Mouse (Mus musculus) heart, adult 2 months (tissue): ENCODE data around the gene Kcnk4. TPM values are rescaled to one million over a fixed set of nuclear protein-coding genes. Genes with fewer than 3 reads are reported as not detected.

Source experiments
- DNase-seq, 2 experiments: peaks; one replicate each; pipeline ENCODE4 v3.0.0; 2021
- H3K27ac ChIP-seq: fragments of 200-600 bp; 2 replicates; pipeline ENCODE4 v1.8.1; 2022
- H3K27me3 ChIP-seq: fragments of 200-500 bp; 2 replicates; pipeline ENCODE4 v1.6.1; 2012; ENCODE audit warnings: mild to moderate bottlenecking, low read length, inconsistent platforms, mixed read lengths; ENCODE audit not compliant: control insufficient read depth, insufficient read depth
- H3K36me3 ChIP-seq: fragments of 200-500 bp; 2 replicates; pipeline ENCODE4 v1.6.1; 2012; ENCODE audit warnings: low read length, inconsistent platforms; ENCODE audit not compliant: control insufficient read depth, insufficient read depth
- H3K4me1 ChIP-seq: fragments of 200-500 bp; 2 replicates; pipeline ENCODE4 v1.6.1; 2011; ENCODE audit warnings: low read length; ENCODE audit not compliant: control insufficient read depth, insufficient read depth
- H3K4me3 ChIP-seq: fragments of 200-600 bp; 2 replicates; pipeline ENCODE4 v1.8.1; 2022
- H3K79me2 ChIP-seq: fragments of 200-500 bp; replicated peaks from 2 replicates; pipeline ENCODE4 v1.6.1; 2012; ENCODE audit warnings: mild to moderate bottlenecking, inconsistent platforms, low read length, moderate library complexity, mixed read lengths; ENCODE audit not compliant: control insufficient read depth, insufficient read depth
- H3K9ac ChIP-seq: fragments of 200-500 bp; 2 replicates; pipeline ENCODE4 v1.6.1; 2012; ENCODE audit warnings: low read depth, mild to moderate bottlenecking, control low read depth, inconsistent platforms, low read length, mixed read lengths
- CTCF ChIP-seq: fragments of 200-600 bp; IDR thresholded peaks from 2 replicates; pipeline ENCODE4 v1.8.1; 2022; ENCODE audit warnings: antibody characterized with exemption, mild to moderate bottlenecking, moderate library complexity
- EP300 ChIP-seq: fragments of 200-500 bp; IDR thresholded peaks from 2 replicates; pipeline ENCODE4 v1.6.1; 2011; ENCODE audit warnings: low read depth, low read length, control low read depth; ENCODE audit not compliant: insufficient read depth
- POLR2A ChIP-seq: fragments of 200-500 bp; IDR thresholded peaks from 2 replicates; pipeline ENCODE4 v1.6.1; 2011; ENCODE audit warnings: mild to moderate bottlenecking, low read depth, low read length, control low read depth; ENCODE audit not compliant: insufficient read depth
- WGBS: fragments of 180-500 bp; shearing (Covaris S2); methylation state at CpG from one replicate; pipeline ENCODE4 v1.1.7; 2018; 5-methylcytosine and 5-hydroxymethylcytosine counted together
- intact Hi-C: fragments of 180-260 bp; cut with DNase I; formaldehyde crosslinking; loops from one replicate; pipeline ENCODE4 v1.15.1; 2025
- polyA plus RNA-seq: library from polyadenylated mRNA; depleted of rRNA; stranded (reverse); fragments of >200 nt; gene quantifications from 2 replicates; pipeline ENCODE4 v1.2.3, GENCODE M21; 2012
- total RNA-seq, 2 experiments: library from RNA; stranded (reverse); gene quantifications; 2 replicates each; pipeline ENCODE4 v1.2.3; 2021

The Kcnk4 gene
- total and polyA plus RNA-seq, 3 experiments: 0.21 TPM; not detected in 2

GRCm38 (mm10) chr19:6969665-6970381, 35.5 kb upstream of the Kcnk4 start:
- 1% methylated on average over 54 of the region's 55 CpGs for WGBS
- Histone ChIP-seq H3K79me2 (no peaks in the 10 kb centered on the region; the same call in 1 of the 2 replicates), H3K36me3 (no peaks in the 10 kb centered on the region), H3K27ac (peak overlapping the region; percentile 92), H3K4me3 (peak overlapping the region; percentile 62), H3K9ac (peak overlapping the region; percentile 94), H3K27me3 (no peaks in the 10 kb centered on the region), H3K4me1 (peaks cover 2% of the 10 kb centered on the region)
- intact Hi-C loops: loop anchor here (1.0 kb wide), 1 partner anchor 46 kb away; no protein-coding TSS in a partner anchor
- peak; percentile 61 for TF ChIP-seq POLR2A
- no peak for TF ChIP-seq EP300
- peak; percentile 81 for TF ChIP-seq CTCF
- DNase-seq: peak; percentile 86 to 89

GRCm38 (mm10) chr19:6969291-6969664, 35.0 kb upstream of the Kcnk4 start:
- H3K4me3 ChIP-seq: peak overlapping the region; percentile 62
- no peaks in the 10 kb centered on the region for H3K36me3 ChIP-seq
- no peaks in the 10 kb centered on the region for H3K27me3 ChIP-seq
- H3K79me2 ChIP-seq: no peaks in the 10 kb centered on the region; the same call in 1 of the 2 replicates
- intact Hi-C loops: loop anchor here (1.0 kb wide), 1 partner anchor 45 kb away; no protein-coding TSS in a partner anchor
- no peak for TF ChIP-seq POLR2A
- no peak for TF ChIP-seq CTCF
- 0 out of 2 replicates have a peak, but pooled peaks have one; percentile 4 for TF ChIP-seq EP300
- H3K27ac ChIP-seq: peak overlapping the region; percentile 92
- H3K4me1 ChIP-seq: peaks cover 2% of the 10 kb centered on the region
- WGBS: 3% methylated on average over 19 of the region's 20 CpGs
- peak overlapping the region; percentile 94 for H3K9ac ChIP-seq
- no peak for DNase-seq

- WGBS: 25% methylated on average over 15 of the region's 15 CpGs
- intact Hi-C loops: loop anchor here (1.0 kb wide), 2 partner anchors 16 to 44 kb away; no protein-coding TSS in a partner anchor
- Histone ChIP-seq H3K4me3 (peak overlapping the region; percentile 62), H3K36me3 (no peaks in the 10 kb centered on the region), H3K79me2 (no peaks in the 10 kb centered on the region; the same call in 1 of the 2 replicates), H3K4me1 (peaks cover 2% of the 10 kb centered on the region), H3K27me3 (no peaks in the 10 kb centered on the region), H3K27ac (peak overlapping the region; percentile 92), H3K9ac (peak overlapping the region; percentile 94)
- DNase-seq: peak in 1 of 2 experiments; percentile 42
- no peak for TF ChIP-seq EP300
- TF ChIP-seq CTCF: no peak
- no peak for TF ChIP-seq POLR2A
Measured at GRCm38 (mm10) chr19:6968491-6969271, 34.4 kb upstream of the Kcnk4 start.

GRCm38 (mm10) chr19:6956461-6956860, 22.1 kb upstream of the Kcnk4 start:
- intact Hi-C loops: no loop called here
- TF ChIP-seq POLR2A: no peak
- TF ChIP-seq EP300: no peak
- TF ChIP-seq CTCF: no peak
- no peak overlapping the region for H3K9ac ChIP-seq
- H3K4me1 ChIP-seq: peaks cover 7% of the 10 kb centered on the region
- WGBS: 81% methylated on average over 10 of the region's 10 CpGs
- no peaks in the 10 kb centered on the region for H3K27me3 ChIP-seq
- H3K27ac ChIP-seq: no peak overlapping the region
- H3K36me3 ChIP-seq: no peaks in the 10 kb centered on the region
- no peak for DNase-seq
- no peaks in the 10 kb centered on the region for H3K79me2 ChIP-seq
- no peak overlapping the region for H3K4me3 ChIP-seq

- intact Hi-C loops: no loop called here
- H3K27ac ChIP-seq: peak overlapping the region; percentile 7; the same call in 1 of the 2 replicates
- DNase-seq: peak in 1 of 2 experiments; percentile 49
- no peaks in the 10 kb centered on the region for H3K27me3 ChIP-seq
- H3K9ac ChIP-seq: no peak overlapping the region
- H3K36me3 ChIP-seq: no peaks in the 10 kb centered on the region
- 64% methylated on average over 7 of the region's 7 CpGs for WGBS
- H3K79me2 ChIP-seq: no peaks in the 10 kb centered on the region
- peak; percentile 22 for TF ChIP-seq CTCF
- no peak for TF ChIP-seq POLR2A
- 0 out of 2 replicates have a peak, but pooled peaks have one; percentile 29 for TF ChIP-seq EP300
- H3K4me3 ChIP-seq: no peak overlapping the region
- peaks cover 7% of the 10 kb centered on the region for H3K4me1 ChIP-seq
Measured at GRCm38 (mm10) chr19:6955424-6955823, 21.1 kb upstream of the Kcnk4 start.

GRCm38 (mm10) chr19:6954046-6954445, 19.7 kb upstream of the Kcnk4 start:
- TF ChIP-seq POLR2A (no peak), CTCF (peak; percentile 58)
- Histone ChIP-seq H3K4me1 (peaks cover 7% of the 10 kb centered on the region), H3K27me3 (no peaks in the 10 kb centered on the region), H3K79me2 (no peaks in the 10 kb centered on the region), H3K27ac (no peak overlapping the region), H3K36me3 (no peaks in the 10 kb centered on the region), H3K4me3 (no peak overlapping the region), H3K9ac (no peak overlapping the region)
- intact Hi-C loops: no loop called here
- DNase-seq: peak; percentile 54 to 60
- 40% methylated on average over 9 of the region's 9 CpGs for WGBS
